Mouse (Mus musculus) adrenal gland (tissue): ENCODE measurements around the gene Eln.

Experiments used
- intact Hi-C: fragments of 180-260 bp; cut with DNase I; formaldehyde crosslinking; loops from one replicate; pipeline ENCODE4 v1.15.1; 2025

Eln gene

GRCm38 (mm10) chr5:134687187-134687586 lies 59.9 kb downstream of the Eln start:
- intact Hi-C loops: loop anchor here (5.0 kb wide), 1 partner anchor 45 kb away; no protein-coding TSS in a partner anchor

GRCm38 (mm10) chr5:134686541-134686940 lies 60.6 kb downstream of the Eln start:
- intact Hi-C loops: loop anchor here (5.0 kb wide), 1 partner anchor 44 kb away; no protein-coding TSS in a partner anchor

- intact Hi-C loops: no loop called here
Observed at GRCm38 (mm10) chr5:134684398-134684797, 62.7 kb downstream of the Eln start.

GRCm38 (mm10) chr5:134683813-134684212 lies 63.3 kb downstream of the Eln start:
- intact Hi-C loops: no loop called here

DNA sequence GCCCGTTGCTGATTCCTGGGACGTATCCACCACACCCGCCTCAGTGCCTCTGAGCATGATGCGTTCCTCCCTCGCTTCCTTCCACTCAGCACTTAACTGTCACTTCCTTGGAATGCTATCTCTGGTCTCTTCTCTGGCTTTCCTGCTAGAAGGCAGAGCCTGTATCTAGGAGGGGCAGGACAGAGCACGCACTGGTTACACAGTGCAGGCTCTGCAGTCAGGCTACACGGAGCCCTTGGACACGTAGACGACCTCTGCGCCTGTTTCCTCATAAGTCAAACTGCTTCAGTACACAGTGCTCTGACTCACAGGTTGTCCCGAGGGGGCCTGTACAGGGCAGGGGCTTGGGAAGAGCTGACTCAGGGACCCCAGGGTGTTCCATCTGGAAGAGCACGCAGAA lies 66.9 kb downstream of the Eln start:
- intact Hi-C loops: no loop called here

- intact Hi-C loops: no loop called here
Observed at GRCm38 (mm10) chr5:134678827-134679546, 68.1 kb downstream of the Eln start.

GRCm38 (mm10) chr5:134678031-134678430 lies 69.1 kb downstream of the Eln start:
- intact Hi-C loops: no loop called here

- intact Hi-C loops: no loop called here
Observed at GRCm38 (mm10) chr5:134677491-134677890, 69.6 kb downstream of the Eln start.

GRCm38 (mm10) chr5:134675956-134676759 lies 71.0 kb downstream of the Eln start:
- intact Hi-C loops: no loop called here

DNA sequence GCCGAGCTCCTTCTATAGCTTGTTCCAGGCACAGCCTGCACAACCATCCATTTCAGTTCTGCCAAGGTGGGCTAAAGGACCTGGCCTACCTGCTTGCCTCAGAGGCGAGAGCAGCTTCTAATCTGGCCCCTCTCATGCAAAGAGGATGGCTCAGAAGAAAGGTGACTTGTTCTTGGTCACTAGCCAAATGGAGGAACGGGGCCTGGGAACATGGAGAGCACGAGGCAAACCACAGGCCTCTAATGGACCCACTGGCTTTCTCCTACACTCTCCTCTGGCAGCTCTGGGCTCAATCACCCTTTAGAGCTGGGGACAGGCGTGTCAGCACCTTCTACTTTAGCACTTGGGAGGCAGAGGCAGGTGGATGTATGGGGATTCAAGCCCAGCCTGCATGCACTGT lies 72.1 kb downstream of the Eln start:
- intact Hi-C loops: no loop called here

DNA sequence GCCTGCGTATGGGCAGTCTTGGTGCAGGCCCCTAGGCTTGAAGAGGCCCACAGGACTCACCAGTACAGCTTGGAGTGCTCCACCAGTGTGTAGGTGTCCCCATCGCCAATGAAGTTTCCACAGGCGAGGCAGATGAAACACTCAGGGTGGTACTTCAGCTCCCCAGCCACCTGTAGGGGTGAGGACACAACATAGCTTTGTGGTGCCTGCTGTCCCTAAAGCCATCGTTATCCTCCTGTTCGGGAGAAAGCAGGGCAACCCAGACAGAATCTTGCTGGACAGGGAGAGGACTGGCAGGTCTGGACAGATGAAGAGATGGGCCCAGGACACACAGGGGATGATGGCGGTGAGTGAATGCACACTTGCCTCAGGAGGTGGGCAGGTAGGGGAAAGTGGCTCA lies 74.5 kb downstream of the Eln start:
- intact Hi-C loops: no loop called here

GRCm38 (mm10) chr5:134672198-134672516 lies 75.0 kb downstream of the Eln start:
- intact Hi-C loops: no loop called here

DNA sequence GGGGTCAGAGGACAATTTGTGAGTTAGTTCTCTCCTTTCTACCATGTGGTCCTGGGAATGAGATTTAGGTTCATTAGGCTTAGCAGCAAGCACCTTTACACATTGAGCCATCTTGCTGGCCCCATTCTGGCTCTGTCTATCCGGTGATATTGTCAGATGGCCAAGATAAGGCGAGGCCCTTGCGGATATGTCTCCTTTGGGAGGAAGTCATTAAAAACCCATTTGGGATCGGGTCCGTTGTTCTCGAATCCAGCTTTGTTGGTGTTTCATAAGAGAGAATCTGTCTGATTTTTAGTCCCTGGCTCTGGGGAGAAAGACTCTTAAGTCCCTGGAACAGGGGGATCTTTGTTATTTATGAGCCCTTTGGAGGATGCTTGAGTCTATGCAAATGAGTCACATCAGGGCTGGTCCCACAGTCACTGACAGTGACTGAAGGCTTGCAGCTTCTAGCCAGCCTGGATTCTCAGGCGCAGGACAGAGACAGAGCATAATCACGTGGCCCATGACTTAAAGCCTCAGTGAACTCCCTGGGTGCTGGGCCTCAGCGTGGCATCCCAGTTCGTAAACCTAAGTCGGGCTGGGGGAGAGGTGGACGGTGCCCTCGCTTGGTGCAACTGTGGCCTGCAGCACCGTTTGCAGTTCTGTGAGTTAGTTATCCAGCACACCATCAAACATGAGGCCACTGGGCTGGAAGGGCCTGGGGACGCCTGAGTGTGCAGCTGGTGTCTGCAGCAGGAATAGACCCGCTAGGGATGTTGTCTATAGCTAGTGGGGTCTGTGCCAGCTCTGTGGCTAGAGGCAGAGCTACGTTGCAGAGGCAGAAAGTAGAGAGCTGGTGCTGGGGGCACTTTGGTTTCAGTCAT lies 75.6 kb downstream of the Eln start:
- intact Hi-C loops: no loop called here

DNA sequence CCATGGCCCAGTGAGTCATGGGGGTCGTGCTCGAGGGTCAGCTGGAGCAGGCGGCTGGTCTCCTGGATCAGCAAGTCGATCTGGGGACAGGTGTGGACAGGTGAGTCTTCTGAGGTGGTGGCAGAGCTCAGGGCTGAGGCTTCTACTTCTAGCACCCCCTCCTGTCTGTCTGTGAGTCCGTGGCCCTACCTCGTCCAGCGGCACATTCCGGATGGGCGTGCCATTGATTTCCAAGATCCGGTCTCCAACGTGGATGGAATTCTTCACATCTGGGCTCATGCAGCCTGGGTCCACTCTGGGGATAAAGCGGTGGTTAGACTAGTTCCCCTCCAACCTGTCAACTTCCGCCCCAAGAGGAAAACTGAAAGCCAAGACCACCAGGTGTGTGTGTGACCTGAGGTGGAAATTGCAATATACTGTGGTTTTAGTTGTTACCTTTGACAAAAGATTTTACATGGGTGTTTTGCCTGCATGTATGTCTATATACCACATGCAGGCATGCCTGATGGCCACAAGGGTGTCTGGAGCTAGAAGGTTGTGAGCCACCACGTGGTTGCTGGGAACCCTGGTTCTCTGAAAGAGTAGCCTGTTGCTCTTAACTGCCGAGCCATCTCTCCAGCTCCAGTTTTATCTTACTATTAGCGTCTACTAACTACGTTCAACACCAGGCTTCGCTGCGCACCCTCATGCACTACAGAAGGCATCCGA lies 78.0 kb downstream of the Eln start:
- intact Hi-C loops: loop anchor here (5.0 kb wide), 1 partner anchor 33 kb away; no protein-coding TSS in a partner anchor

GRCm38 (mm10) chr5:134668495-134668894 lies 78.6 kb downstream of the Eln start:
- intact Hi-C loops: loop anchor here (5.0 kb wide), 1 partner anchor 34 kb away; no protein-coding TSS in a partner anchor

GRCm38 (mm10) chr5:134656708-134657107 lies 90.4 kb downstream of the Eln start:
- intact Hi-C loops: loop anchor here (5.0 kb wide), 1 partner anchor 51 kb away; no protein-coding TSS in a partner anchor
